Mouse (Mus musculus): ENCODE results near the gene Zmynd19. TPM values are rescaled to one million over a fixed set of nuclear protein-coding genes. Genes with fewer than 3 reads are reported as not detected.
"Not testable (repeated sequence)": the region's sequence is repeated elsewhere in the genome, so short reads cannot be mapped to it uniquely, and the experiment has no call there.

The Zmynd19 gene
- polyA plus RNA-seq, 1 experiment from 2014 or later = 18.1 TPM

DNA sequence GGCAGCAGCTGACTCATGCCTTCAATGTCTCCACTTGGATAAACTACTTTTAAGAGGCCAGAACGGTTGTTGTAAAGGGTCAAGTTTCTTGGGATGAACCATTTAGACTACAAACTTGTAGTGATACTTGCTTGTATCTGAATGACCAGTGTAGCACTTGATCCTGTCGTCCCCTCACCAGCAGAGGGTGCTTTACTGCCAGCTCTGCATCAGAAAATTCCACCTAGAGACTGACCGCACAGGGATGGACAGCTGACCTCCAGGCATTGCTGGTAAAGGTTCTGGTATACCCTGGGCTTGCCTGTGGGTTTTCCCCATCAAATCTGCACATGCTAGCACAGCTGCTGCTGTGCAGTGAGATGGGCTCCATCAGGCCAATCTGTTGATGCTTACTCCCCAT lies 11.3 kb downstream of the Zmynd19 start:
- Histone ChIP-seq H3K36me3 (ENCODE audit: control insufficient read depth, insufficient read depth, low read length) (peaks cover 63% of the 10 kb centered on the region), H3K9me3 (ENCODE audit: control insufficient read depth, low read length) (no peaks in the 10 kb centered on the region), H3K27me3 (replicated peaks; ENCODE audit: control insufficient read depth, insufficient read depth, low read length) (no peaks in the 10 kb centered on the region), H3K4me3 (ENCODE audit: low read depth, low read length) (no peak overlapping the region), H3K9ac (ENCODE audit: low read length) (no peak overlapping the region), H3K27ac (ENCODE audit: low read depth) (no peak overlapping the region), H3K4me1 (replicated peaks; ENCODE audit: control insufficient read depth, insufficient read depth, low read length) (0 out of 2 replicates have a peak, but pooled peaks cover 7% of the 10 kb centered on the region), H3K4me2 (ENCODE audit: low read length) (no peak overlapping the region)
- DNase-seq (ENCODE audit: low spot score) (peak; percentile 53), ATAC-seq (replicated peaks; ENCODE audit: low FRiP score, low TSS enrichment, low read depth) (no peak)
- 33% methylated on average over 3 of the region's 3 CpGs for WGBS

DNA sequence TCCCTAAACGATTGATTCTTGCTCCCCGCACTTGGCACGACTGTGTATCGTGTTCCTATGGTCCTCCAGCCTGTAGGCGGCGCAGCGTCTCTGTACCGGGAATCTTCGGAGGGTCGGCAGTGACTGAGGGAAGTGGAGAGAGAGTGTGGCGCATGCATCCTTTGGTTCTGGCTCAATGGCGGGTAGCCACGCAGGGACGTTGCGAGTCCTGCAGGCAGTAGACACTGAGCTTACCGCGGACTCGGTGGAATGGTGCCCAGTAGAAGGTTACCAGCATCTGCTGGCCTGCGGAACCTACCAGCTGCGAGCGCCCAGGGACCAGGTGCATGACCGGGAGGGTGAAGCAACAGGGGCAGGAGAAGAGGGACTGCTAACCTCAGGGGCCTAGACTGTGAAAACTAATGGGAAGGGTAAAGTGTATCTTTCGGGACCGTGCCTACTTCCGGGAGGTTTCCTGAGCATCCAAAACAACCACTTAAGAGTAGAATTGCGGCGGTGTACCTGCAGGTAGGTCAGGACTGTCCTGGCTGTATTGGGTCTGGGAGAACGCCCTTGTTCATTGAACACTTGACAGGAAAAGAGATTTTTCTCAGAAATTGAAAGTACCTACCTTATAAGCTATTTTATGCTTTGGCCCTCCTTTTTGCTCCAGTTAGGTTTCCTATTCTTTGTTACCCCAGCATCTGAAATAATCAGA lies 12.9 kb downstream of the Zmynd19 start, which contains the start of gene Dph7:
TSS of gene Dph7 (plus strand) at position 97 of the 697 bp plus-strand sequence.
- Histone ChIP-seq H3K27me3 (replicated peaks; ENCODE audit: control insufficient read depth, insufficient read depth, low read length) (no peaks in the 10 kb centered on the region), H3K4me1 (replicated peaks; ENCODE audit: control insufficient read depth, insufficient read depth, low read length) (0 out of 2 replicates have a peak, but pooled peaks cover 7% of the 10 kb centered on the region), H3K36me3 (ENCODE audit: control insufficient read depth, insufficient read depth, low read length) (peaks cover 60% of the 10 kb centered on the region), H3K9me3 (ENCODE audit: control insufficient read depth, low read length) (no peaks in the 10 kb centered on the region), H3K4me2 (ENCODE audit: low read length) (peak within 1 kb of the TSS; percentile 60), H3K9ac (ENCODE audit: low read length) (peak within 1 kb of the TSS; percentile 80), H3K27ac (ENCODE audit: low read depth) (no peak within 1 kb of the TSS), H3K4me3 (ENCODE audit: low read depth, low read length) (peak within 1 kb of the TSS; percentile 75)
- DNase-seq (ENCODE audit: low spot score) (peak; percentile 96), ATAC-seq (replicated peaks; ENCODE audit: low FRiP score, low TSS enrichment, low read depth) (peak; percentile 89)
- 1% methylated on average over 28 of the region's 28 CpGs for WGBS

DNA sequence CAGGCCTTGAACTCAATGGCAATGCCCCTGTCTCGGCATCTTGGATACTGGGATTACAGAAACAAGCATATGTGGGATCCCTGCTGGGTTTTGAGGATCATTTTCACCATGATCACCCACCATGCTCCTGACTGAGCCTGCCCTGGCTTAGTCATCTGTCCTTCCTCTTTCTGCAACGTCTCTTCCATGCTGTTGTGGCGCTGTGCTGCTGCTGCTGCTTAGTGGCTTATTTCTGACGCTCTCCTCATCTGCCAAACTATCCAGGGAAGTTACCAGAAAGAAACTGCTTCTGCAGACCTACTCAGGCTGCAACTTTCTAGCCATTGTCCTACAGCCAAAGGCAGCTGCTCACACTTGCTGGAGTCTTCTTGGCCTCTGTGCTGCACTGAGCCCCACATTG lies 20.8 kb downstream of the Zmynd19 start:
- Histone ChIP-seq H3K9me3 (ENCODE audit: control insufficient read depth, low read length) (no peaks in the 10 kb centered on the region), H3K9ac (ENCODE audit: low read length) (no peak overlapping the region), H3K27me3 (replicated peaks; ENCODE audit: control insufficient read depth, insufficient read depth, low read length) (no peaks in the 10 kb centered on the region), H3K27ac (ENCODE audit: low read depth) (no peak overlapping the region), H3K4me3 (ENCODE audit: low read depth, low read length) (no peak overlapping the region), H3K4me1 (replicated peaks; ENCODE audit: control insufficient read depth, insufficient read depth, low read length) (peaks cover 10% of the 10 kb centered on the region), H3K36me3 (ENCODE audit: control insufficient read depth, insufficient read depth, low read length) (peaks cover 68% of the 10 kb centered on the region), H3K4me2 (ENCODE audit: low read length) (no peak overlapping the region)
- 87% methylated on average over 4 of the region's 4 CpGs for WGBS
- ATAC-seq (replicated peaks; ENCODE audit: low FRiP score, low TSS enrichment, low read depth) (no peak), DNase-seq (ENCODE audit: low spot score) (no peak)

DNA sequence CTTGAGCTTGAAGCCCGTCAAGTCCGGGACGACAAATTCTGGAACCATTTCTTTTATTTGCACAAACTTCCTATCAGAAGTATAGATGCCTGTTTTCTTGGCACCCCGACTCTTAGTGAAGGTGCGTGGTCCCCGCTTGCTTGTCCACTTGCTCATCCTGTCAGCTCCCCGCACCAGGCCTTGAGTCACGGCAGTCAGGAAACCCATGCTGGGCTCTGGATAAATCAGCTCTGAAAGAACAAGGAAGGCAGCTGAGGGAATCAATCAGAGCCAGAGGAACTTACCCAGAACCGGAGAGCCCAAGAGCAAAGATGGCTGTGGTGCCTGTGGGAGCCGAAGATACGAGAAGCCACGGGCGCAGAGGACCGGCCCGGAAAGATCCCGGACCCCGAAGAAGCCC lies 24.9 kb downstream of the Zmynd19 start:
- H3K4me2 ChIP-seq (ENCODE audit: low read length) = peak overlapping the region; percentile 100
- WGBS = under 1% methylated on average over 17 of the region's 17 CpGs
- not testable (repeated sequence) for H3K27me3 ChIP-seq (replicated peaks; ENCODE audit: control insufficient read depth, insufficient read depth, low read length); ATAC-seq (replicated peaks; ENCODE audit: low FRiP score, low TSS enrichment, low read depth); H3K9me3 ChIP-seq (ENCODE audit: control insufficient read depth, low read length); DNase-seq (ENCODE audit: low spot score)
- H3K9ac ChIP-seq (ENCODE audit: low read length) = peak overlapping the region; percentile 76
- peak overlapping the region; percentile 85 for H3K4me3 ChIP-seq (ENCODE audit: low read depth, low read length)
- H3K36me3 ChIP-seq (ENCODE audit: control insufficient read depth, insufficient read depth, low read length) = peaks cover 38% of the 10 kb centered on the region
- H3K27ac ChIP-seq (ENCODE audit: low read depth) = peak overlapping the region; percentile 91
- peaks cover 13% of the 10 kb centered on the region for H3K4me1 ChIP-seq (replicated peaks; ENCODE audit: control insufficient read depth, insufficient read depth, low read length)

DNA sequence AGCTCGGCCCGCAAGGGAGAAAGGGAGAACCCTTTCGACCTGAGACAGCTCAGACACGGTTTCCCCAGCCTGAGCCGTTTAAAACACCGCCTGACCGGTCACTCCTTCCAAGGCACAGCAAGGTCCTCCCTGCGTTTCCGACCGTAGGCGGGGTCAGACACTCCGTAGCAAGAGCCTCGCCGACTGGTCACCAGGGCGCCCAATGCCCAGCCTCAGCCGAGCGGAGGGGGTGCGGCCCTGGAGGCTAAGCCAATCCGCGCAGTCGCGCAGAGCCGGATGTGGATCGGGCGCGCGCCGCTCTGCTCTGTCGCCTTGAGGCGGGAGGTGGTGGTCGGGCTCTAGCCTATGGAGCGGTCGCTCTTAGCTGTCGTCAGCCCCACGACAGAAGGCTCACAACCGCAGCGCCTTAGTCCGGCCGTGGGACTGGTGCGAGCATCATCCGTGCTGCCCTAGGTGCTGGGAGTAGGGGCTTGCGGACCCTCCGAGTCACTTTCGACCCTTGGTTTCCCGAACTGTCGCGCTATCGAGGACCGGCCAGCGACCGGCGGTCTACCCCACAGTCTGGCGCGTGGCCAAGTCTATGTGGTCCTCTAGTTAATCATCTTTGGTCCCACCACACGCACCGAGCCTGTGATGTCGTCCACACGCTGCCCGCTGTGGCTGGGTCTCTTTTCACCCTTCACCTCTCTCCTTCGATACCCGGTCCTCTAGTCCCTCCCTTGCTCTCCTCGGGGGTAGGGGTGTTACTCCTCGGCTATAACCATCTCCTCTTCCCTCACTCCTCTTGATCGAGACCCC lies 25.5 kb downstream of the Zmynd19 start, which contains the start of gene Mrpl41:
TSS of gene Mrpl41 (minus strand) at position 193 of the 798 bp plus-strand sequence.
- H3K4me2 ChIP-seq (ENCODE audit: low read length) = peak within 1 kb of the TSS; percentile 100
- WGBS = under 1% methylated on average over 64 of the region's 64 CpGs
- peak; percentile 93 for DNase-seq (ENCODE audit: low spot score)

DNA sequence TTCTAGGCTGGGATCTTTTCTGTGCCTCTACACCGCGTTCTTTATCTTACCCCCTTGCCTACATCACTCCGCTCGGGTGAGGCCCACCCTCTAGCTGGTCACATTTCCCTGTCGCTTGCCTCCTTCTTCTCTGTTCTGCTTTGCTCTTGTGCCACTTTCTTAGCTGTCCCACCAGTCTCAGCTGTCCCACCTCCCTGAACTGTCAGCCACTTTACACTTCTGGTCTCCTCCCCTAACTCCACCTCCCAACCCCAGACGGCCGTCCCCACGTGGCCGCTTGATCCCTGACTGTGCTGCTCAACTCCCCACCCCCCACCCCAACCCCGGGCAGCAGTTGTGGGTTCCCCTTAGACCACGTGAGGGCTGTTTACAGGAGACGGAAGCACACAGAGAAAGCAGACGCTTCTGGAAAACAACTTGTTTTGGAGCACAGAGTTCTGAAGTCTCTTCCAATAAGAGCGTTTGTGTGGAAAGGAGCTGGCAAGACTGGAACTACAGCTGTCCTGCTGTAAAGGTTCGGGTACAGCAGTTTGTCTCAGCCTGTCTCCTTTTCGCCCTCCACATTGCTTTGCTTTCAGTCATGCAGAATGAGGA lies 26.2 kb downstream of the Zmynd19 start, which contains the start of gene Pnpla7:
TSS of gene Pnpla7 (plus strand) at position 330 of the 594 bp plus-strand sequence.
- Histone ChIP-seq H3K9ac (ENCODE audit: low read length) (peak within 1 kb of the TSS; percentile 76), H3K27me3 (replicated peaks; ENCODE audit: control insufficient read depth, insufficient read depth, low read length) (no peaks in the 10 kb centered on the region), H3K4me3 (ENCODE audit: low read depth, low read length) (peak within 1 kb of the TSS; percentile 85), H3K27ac (ENCODE audit: low read depth) (peak within 1 kb of the TSS; percentile 91), H3K36me3 (ENCODE audit: control insufficient read depth, insufficient read depth, low read length) (peaks cover 25% of the 10 kb centered on the region), H3K4me2 (ENCODE audit: low read length) (peak within 1 kb of the TSS; percentile 100), H3K4me1 (replicated peaks; ENCODE audit: control insufficient read depth, insufficient read depth, low read length) (peaks cover 13% of the 10 kb centered on the region), H3K9me3 (ENCODE audit: control insufficient read depth, low read length) (no peaks in the 10 kb centered on the region)
- peak; percentile 66 for ATAC-seq (replicated peaks; ENCODE audit: low FRiP score, low TSS enrichment, low read depth)
- DNase-seq (ENCODE audit: low spot score) = peak; percentile 79
- WGBS = under 1% methylated on average over 16 of the region's 16 CpGs

More for the DNA sequence above, 25.5 kb downstream of the Zmynd19 start, which contains the start of gene Mrpl41:
- Histone ChIP-seq H3K9me3 (ENCODE audit: control insufficient read depth, low read length) (no peaks in the 10 kb centered on the region), H3K27ac (ENCODE audit: low read depth) (peak within 1 kb of the TSS; percentile 91), H3K36me3 (ENCODE audit: control insufficient read depth, insufficient read depth, low read length) (peaks cover 32% of the 10 kb centered on the region), H3K4me1 (replicated peaks; ENCODE audit: control insufficient read depth, insufficient read depth, low read length) (peaks cover 13% of the 10 kb centered on the region), H3K9ac (ENCODE audit: low read length) (peak within 1 kb of the TSS; percentile 76), H3K27me3 (replicated peaks; ENCODE audit: control insufficient read depth, insufficient read depth, low read length) (no peaks in the 10 kb centered on the region), H3K4me3 (ENCODE audit: low read depth, low read length) (peak within 1 kb of the TSS; percentile 85)
- ATAC-seq (replicated peaks; ENCODE audit: low FRiP score, low TSS enrichment, low read depth) = peak; percentile 99

DNA sequence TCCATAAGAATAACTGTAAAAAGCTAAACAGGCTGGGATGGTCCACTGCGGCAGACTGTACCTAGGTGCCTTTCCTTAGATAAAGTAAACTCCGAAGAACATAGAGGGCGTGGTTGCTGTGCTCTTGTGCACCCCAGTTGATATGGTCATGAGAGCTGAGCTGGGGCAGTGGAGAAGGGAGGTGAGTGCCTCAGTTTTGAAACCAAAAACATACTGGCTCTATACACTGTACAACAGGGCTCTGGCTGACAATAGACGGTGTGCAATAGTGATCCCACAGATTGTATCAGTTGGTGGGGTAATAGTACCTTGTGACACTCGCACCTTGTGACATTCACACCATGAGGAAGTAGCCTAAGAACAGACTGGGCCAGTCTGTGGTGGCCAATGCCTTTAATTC lies 27.4 kb downstream of the Zmynd19 start:
- WGBS = 93% methylated on average over 5 of the region's 5 CpGs
- H3K4me1 ChIP-seq (replicated peaks; ENCODE audit: control insufficient read depth, insufficient read depth, low read length) = peaks cover 13% of the 10 kb centered on the region
- no peaks in the 10 kb centered on the region for H3K9me3 ChIP-seq (ENCODE audit: control insufficient read depth, low read length)
- no peak overlapping the region for H3K9ac ChIP-seq (ENCODE audit: low read length)
- no peak overlapping the region for H3K4me3 ChIP-seq (ENCODE audit: low read depth, low read length)
- DNase-seq (ENCODE audit: low spot score) = no peak
- H3K36me3 ChIP-seq (ENCODE audit: control insufficient read depth, insufficient read depth, low read length) = peaks cover 13% of the 10 kb centered on the region
- H3K27ac ChIP-seq (ENCODE audit: low read depth) = no peak overlapping the region
- ATAC-seq (replicated peaks; ENCODE audit: low FRiP score, low TSS enrichment, low read depth) = no peak
- no peaks in the 10 kb centered on the region for H3K27me3 ChIP-seq (replicated peaks; ENCODE audit: control insufficient read depth, insufficient read depth, low read length)
- no peak overlapping the region for H3K4me2 ChIP-seq (ENCODE audit: low read length)

DNA sequence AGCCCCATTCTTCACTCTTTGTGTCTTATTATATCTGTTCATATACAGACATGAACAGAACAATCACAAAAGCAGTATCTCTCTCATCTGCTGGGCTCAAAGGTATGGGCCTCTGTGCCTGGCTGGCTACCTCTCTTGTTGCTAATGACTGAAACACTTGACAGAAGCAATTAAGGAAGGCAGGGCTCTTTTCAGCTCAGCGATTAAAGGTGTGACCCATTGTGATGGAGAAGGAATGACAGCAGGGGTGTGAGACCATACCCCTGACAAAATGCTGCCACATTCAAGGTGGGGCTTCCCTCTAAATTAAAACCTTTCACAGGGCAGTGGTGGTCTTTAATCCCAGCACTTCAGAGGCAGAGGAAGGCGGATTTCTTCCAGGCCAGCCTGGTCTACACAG lies 38.2 kb downstream of the Zmynd19 start:
- no peaks in the 10 kb centered on the region for H3K9me3 ChIP-seq (ENCODE audit: control insufficient read depth, low read length)
- H3K27ac ChIP-seq (ENCODE audit: low read depth) = no peak overlapping the region
- ATAC-seq (replicated peaks; ENCODE audit: low FRiP score, low TSS enrichment, low read depth) (no peak), DNase-seq (ENCODE audit: low spot score) (no peak)
- H3K36me3 ChIP-seq (ENCODE audit: control insufficient read depth, insufficient read depth, low read length) = peaks cover 3% of the 10 kb centered on the region; the same call in 1 of the 2 replicates
- no peak overlapping the region for H3K4me3 ChIP-seq (ENCODE audit: low read depth, low read length)
- H3K27me3 ChIP-seq (replicated peaks; ENCODE audit: control insufficient read depth, insufficient read depth, low read length) = no peaks in the 10 kb centered on the region
- no peaks in the 10 kb centered on the region for H3K4me1 ChIP-seq (replicated peaks; ENCODE audit: control insufficient read depth, insufficient read depth, low read length)
- no peak overlapping the region for H3K9ac ChIP-seq (ENCODE audit: low read length)
- no peak overlapping the region for H3K4me2 ChIP-seq (ENCODE audit: low read length)
- WGBS = 48% methylated on average over 2 of the region's 2 CpGs
